Mouse (Mus musculus): ENCODE results near the gene Erfe. TPM values are rescaled to one million over a fixed set of nuclear protein-coding genes. Genes with fewer than 3 reads are reported as not detected.
A peak's percentile ranks its signal among the peaks of the same experiment; 100 is the strongest.

The Erfe gene
- polyA plus RNA-seq, 2 experiments, result 1.5 to 2.1 TPM

DNA sequence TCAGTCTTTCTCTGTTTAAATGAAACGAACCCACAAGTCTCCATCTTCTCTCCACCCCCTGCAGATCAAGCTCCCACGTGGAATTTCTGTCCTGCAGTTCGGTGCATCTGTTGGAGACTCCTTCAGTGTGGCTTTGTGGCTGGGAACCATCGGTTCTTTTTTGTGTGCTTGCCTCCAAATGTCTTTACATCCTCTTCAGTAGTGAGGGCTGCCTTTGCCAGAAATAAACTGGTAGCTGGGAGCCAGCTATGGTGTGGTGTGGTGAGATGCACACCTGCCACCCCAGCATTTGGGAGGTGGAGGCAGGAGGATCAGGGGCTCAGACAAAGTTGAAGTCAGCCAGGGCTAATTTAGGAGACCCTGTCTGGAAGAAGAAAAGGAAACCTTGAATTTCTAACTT, 34.1 kb upstream of the Erfe start:
- Histone ChIP-seq H3K9ac (ENCODE audit: low read depth, low read length, severe bottlenecking) (no peak overlapping the region), H3K36me3 (ENCODE audit: control insufficient read depth, insufficient read depth, low read length) (no peaks in the 10 kb centered on the region), H3K27me3 (ENCODE audit: control insufficient read depth, insufficient read depth, low read length) (no peaks in the 10 kb centered on the region), H3K4me3 (replicated peaks; ENCODE audit: low read length) (no peak overlapping the region), H3K9me3 (ENCODE audit: control insufficient read depth, low read length) (no peaks in the 10 kb centered on the region), H3K4me1 (ENCODE audit: control insufficient read depth, insufficient read depth, low read length) (no peaks in the 10 kb centered on the region), H3K4me2 (replicated peaks; ENCODE audit: low read depth, low read length, severe bottlenecking) (no peak overlapping the region), H3K27ac (replicated peaks; ENCODE audit: low read depth, low read length) (no peak overlapping the region)
- DNase-seq (ENCODE audit: low spot score), result no peak
- 55% methylated on average over 4 of the region's 4 CpGs for WGBS
- no peak for ATAC-seq (ENCODE audit: low FRiP score, low read depth)
- TF ChIP-seq POLR2A (IDR thresholded peaks at IDR 0.05; ENCODE audit: borderline replicate concordance, extremely low read depth, insufficient read depth, insufficient read length), result no peak

- DNase-seq (ENCODE audit: low spot score) (no peak), ATAC-seq (ENCODE audit: low FRiP score, low read depth) (no peak)
- Histone ChIP-seq H3K4me3 (replicated peaks; ENCODE audit: low read length) (no peak overlapping the region), H3K4me2 (replicated peaks; ENCODE audit: low read depth, low read length, severe bottlenecking) (no peak overlapping the region), H3K36me3 (ENCODE audit: control insufficient read depth, insufficient read depth, low read length) (no peaks in the 10 kb centered on the region), H3K9ac (ENCODE audit: low read depth, low read length, severe bottlenecking) (no peak overlapping the region), H3K27me3 (ENCODE audit: control insufficient read depth, insufficient read depth, low read length) (no peaks in the 10 kb centered on the region), H3K4me1 (ENCODE audit: control insufficient read depth, insufficient read depth, low read length) (no peaks in the 10 kb centered on the region), H3K9me3 (ENCODE audit: control insufficient read depth, low read length) (no peaks in the 10 kb centered on the region), H3K27ac (replicated peaks; ENCODE audit: low read depth, low read length) (no peak overlapping the region)
- no peak for TF ChIP-seq POLR2A (IDR thresholded peaks at IDR 0.05; ENCODE audit: borderline replicate concordance, extremely low read depth, insufficient read depth, insufficient read length)
These were observed 32.6 kb upstream of the Erfe start for GRCm38 (mm10) chr1:91333582-91333981.

GRCm38 (mm10) chr1:91337355-91337754, 28.9 kb upstream of the Erfe start:
- ATAC-seq (ENCODE audit: low FRiP score, low read depth) (no peak), DNase-seq (ENCODE audit: low spot score) (no peak)
- H3K9ac ChIP-seq (ENCODE audit: low read depth, low read length, severe bottlenecking), result no peak overlapping the region
- WGBS, result 83% methylated on average over 7 of the region's 7 CpGs
- H3K27ac ChIP-seq (replicated peaks; ENCODE audit: low read depth, low read length), result no peak overlapping the region
- H3K4me1 ChIP-seq (ENCODE audit: control insufficient read depth, insufficient read depth, low read length), result no peaks in the 10 kb centered on the region
- TF ChIP-seq POLR2A (IDR thresholded peaks at IDR 0.05; ENCODE audit: borderline replicate concordance, extremely low read depth, insufficient read depth, insufficient read length), result no peak
- H3K9me3 ChIP-seq (ENCODE audit: control insufficient read depth, low read length), result no peaks in the 10 kb centered on the region
- H3K4me3 ChIP-seq (replicated peaks; ENCODE audit: low read length), result no peak overlapping the region
- no peaks in the 10 kb centered on the region for H3K36me3 ChIP-seq (ENCODE audit: control insufficient read depth, insufficient read depth, low read length)
- H3K4me2 ChIP-seq (replicated peaks; ENCODE audit: low read depth, low read length, severe bottlenecking), result no peak overlapping the region
- H3K27me3 ChIP-seq (ENCODE audit: control insufficient read depth, insufficient read depth, low read length), result no peaks in the 10 kb centered on the region; the same call in 1 of the 2 replicates

GRCm38 (mm10) chr1:91344001-91344400, 22.2 kb upstream of the Erfe start:
- ATAC-seq (ENCODE audit: low FRiP score, low read depth) (no peak), DNase-seq (ENCODE audit: low spot score) (no peak)
- H3K4me3 ChIP-seq (replicated peaks; ENCODE audit: low read length), result no peak overlapping the region
- 84% methylated on average over 3 of the region's 3 CpGs for WGBS
- no peak for TF ChIP-seq POLR2A (IDR thresholded peaks at IDR 0.05; ENCODE audit: borderline replicate concordance, extremely low read depth, insufficient read depth, insufficient read length)
- no peaks in the 10 kb centered on the region for H3K36me3 ChIP-seq (ENCODE audit: control insufficient read depth, insufficient read depth, low read length)
- H3K27me3 ChIP-seq (ENCODE audit: control insufficient read depth, insufficient read depth, low read length), result peaks cover 44% of the 10 kb centered on the region
- no peaks in the 10 kb centered on the region for H3K9me3 ChIP-seq (ENCODE audit: control insufficient read depth, low read length)
- no peaks in the 10 kb centered on the region for H3K4me1 ChIP-seq (ENCODE audit: control insufficient read depth, insufficient read depth, low read length)
- no peak overlapping the region for H3K9ac ChIP-seq (ENCODE audit: low read depth, low read length, severe bottlenecking)
- H3K4me2 ChIP-seq (replicated peaks; ENCODE audit: low read depth, low read length, severe bottlenecking), result no peak overlapping the region
- H3K27ac ChIP-seq (replicated peaks; ENCODE audit: low read depth, low read length), result no peak overlapping the region

- H3K36me3 ChIP-seq (ENCODE audit: control insufficient read depth, insufficient read depth, low read length), result no peaks in the 10 kb centered on the region
- WGBS, result 5% methylated on average over 57 of the region's 68 CpGs
- H3K27me3 ChIP-seq (ENCODE audit: control insufficient read depth, insufficient read depth, low read length), result peaks cover 44% of the 10 kb centered on the region
- ATAC-seq (ENCODE audit: low FRiP score, low read depth) (no peak), DNase-seq (ENCODE audit: low spot score) (no peak)
- TF ChIP-seq POLR2A (IDR thresholded peaks at IDR 0.05; ENCODE audit: borderline replicate concordance, extremely low read depth, insufficient read depth, insufficient read length), result no peak
- peak overlapping the region; percentile 25; the same call in 1 of the 2 replicates for H3K9ac ChIP-seq (ENCODE audit: low read depth, low read length, severe bottlenecking)
- H3K27ac ChIP-seq (replicated peaks; ENCODE audit: low read depth, low read length), result no peak overlapping the region
- H3K4me1 ChIP-seq (ENCODE audit: control insufficient read depth, insufficient read depth, low read length), result no peaks in the 10 kb centered on the region
- peak overlapping the region; percentile 42 for H3K4me2 ChIP-seq (replicated peaks; ENCODE audit: low read depth, low read length, severe bottlenecking)
- peak overlapping the region; percentile 26 for H3K4me3 ChIP-seq (replicated peaks; ENCODE audit: low read length)
- H3K9me3 ChIP-seq (ENCODE audit: control insufficient read depth, low read length), result no peaks in the 10 kb centered on the region
These were observed 21.1 kb upstream of the Erfe start for GRCm38 (mm10) chr1:91344921-91345685.
